Mouse (Mus musculus) heart, embryonic 16.5 days (tissue): Measurements from ENCODE around the gene St6galnac3. TPM values are rescaled to one million over a fixed set of nuclear protein-coding genes. Genes with fewer than 3 reads are reported as not detected.

Experiments
- ATAC-seq: fragments of 200-750 bp; cut with Nextera tagmentation; replicated peaks from 2 replicates; pipeline ENCODE4 v1.8.0; 2017; ENCODE audit warnings: moderate number of reproducible peaks; ENCODE audit not compliant: insufficient read depth, low FRiP score; ENCODE audit errors: extremely low read depth
- H3K27ac ChIP-seq: fragments of 300-500 bp; sonication (generic); 2 replicates; pipeline ENCODE4 v1.5.1; 2014; ENCODE audit warnings: mild to moderate bottlenecking, low read length, control low read depth, moderate library complexity
- H3K27me3 ChIP-seq: fragments of 300-500 bp; sonication (generic); 2 replicates; pipeline ENCODE4 v1.6.1; 2014; ENCODE audit warnings: low read length, mixed read lengths; ENCODE audit not compliant: control insufficient read depth, insufficient read depth
- H3K36me3 ChIP-seq: fragments of 300-500 bp; sonication (generic); 2 replicates; pipeline ENCODE4 v1.6.1; 2014; ENCODE audit not compliant: control insufficient read depth, insufficient read depth
- H3K4me1 ChIP-seq: fragments of 300-500 bp; sonication (generic); 2 replicates; pipeline ENCODE4 v1.6.1; 2014; ENCODE audit warnings: low read length, mixed read lengths; ENCODE audit not compliant: control insufficient read depth, insufficient read depth
- H3K4me2 ChIP-seq: fragments of 300-500 bp; sonication (generic); 2 replicates; pipeline ENCODE4 v1.6.1; 2014; ENCODE audit warnings: low read depth, mild to moderate bottlenecking, control low read depth, low read length
- H3K4me3 ChIP-seq: fragments of 300-500 bp; sonication (generic); 2 replicates; pipeline ENCODE4 v1.5.1; 2014; ENCODE audit warnings: mild to moderate bottlenecking, control low read depth, low read length
- H3K9ac ChIP-seq: fragments of 300-500 bp; sonication (generic); 2 replicates; pipeline ENCODE4 v1.6.1; 2014; ENCODE audit warnings: low read length, control low read depth
- H3K9me3 ChIP-seq: fragments of 300-500 bp; sonication (generic); replicated peaks from 2 replicates; pipeline ENCODE4 v1.6.1; 2016; ENCODE audit warnings: low read length; ENCODE audit not compliant: control insufficient read depth
- WGBS: fragments of 180-500 bp; shearing (Covaris S2); extraction: QIAGEN DNeasy Blood & Tissue Kit; methylation state at CpG from one replicate; pipeline ENCODE4 v1.1.7; 2014; 5-methylcytosine and 5-hydroxymethylcytosine counted together
- polyA plus RNA-seq: library from polyadenylated mRNA; unstranded; fragments of >200 nt; fragmentation: Nextera tagmentation; extraction: Ambion mirVana; gene quantifications from 2 replicates; pipeline ENCODE4 v1.2.1, GENCODE M21; 2015

The St6galnac3 gene
- polyA plus RNA-seq, 1 experiment from 2014 or later, result 20.8 TPM

DNA sequence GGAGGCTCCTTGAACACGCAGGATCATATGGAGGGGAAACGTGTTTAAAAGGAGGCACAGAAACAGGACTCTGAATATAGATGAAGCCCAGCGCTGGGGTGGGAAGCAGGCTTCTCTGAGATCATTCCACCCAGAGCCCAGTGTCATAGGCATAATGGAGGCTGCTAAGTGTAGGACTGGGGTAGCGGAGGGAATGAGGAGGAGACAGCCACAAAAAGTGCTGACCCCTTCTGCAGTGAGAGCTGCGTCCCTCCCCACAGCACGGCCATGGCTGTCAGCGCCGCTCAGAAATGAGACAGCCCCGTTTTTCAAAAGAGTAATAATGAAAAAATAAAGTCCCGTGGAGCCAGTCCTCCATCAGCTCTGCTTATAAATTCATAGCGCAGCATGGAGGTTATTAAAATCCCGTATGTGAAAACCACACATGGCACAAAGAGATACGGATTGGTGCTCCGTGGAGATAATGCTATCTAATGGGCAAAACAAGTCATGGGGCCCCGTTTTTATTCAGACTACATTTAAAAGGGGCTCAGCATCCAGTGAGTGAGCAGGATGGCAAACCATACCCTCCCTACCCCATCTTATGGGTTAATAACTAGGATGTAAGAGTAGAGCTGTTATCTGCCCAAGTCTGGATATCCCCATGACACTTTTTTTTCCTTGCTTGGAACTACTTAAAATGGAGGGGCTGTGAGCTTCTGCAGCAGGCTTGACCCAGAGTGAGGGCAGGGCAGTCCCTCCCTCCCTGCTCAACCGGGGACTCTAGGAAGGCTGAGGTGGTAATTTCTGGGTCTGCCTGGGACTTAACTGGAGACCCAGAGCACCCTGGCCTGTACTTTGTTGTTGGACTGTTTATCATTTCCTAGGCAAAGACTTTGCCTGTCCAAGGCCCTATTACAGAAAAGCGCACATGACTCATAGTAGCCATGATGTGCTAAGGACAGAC, 288.6 kb downstream of the St6galnac3 start:
- Histone ChIP-seq H3K27ac (no peak overlapping the region), H3K9ac (no peak overlapping the region), H3K27me3 (no peaks in the 10 kb centered on the region), H3K4me2 (no peak overlapping the region), H3K4me1 (no peaks in the 10 kb centered on the region), H3K9me3 (no peaks in the 10 kb centered on the region), H3K36me3 (no peaks in the 10 kb centered on the region), H3K4me3 (no peak overlapping the region)
- ATAC-seq, result no peak
- WGBS, result 76% methylated on average over 17 of the region's 17 CpGs

DNA sequence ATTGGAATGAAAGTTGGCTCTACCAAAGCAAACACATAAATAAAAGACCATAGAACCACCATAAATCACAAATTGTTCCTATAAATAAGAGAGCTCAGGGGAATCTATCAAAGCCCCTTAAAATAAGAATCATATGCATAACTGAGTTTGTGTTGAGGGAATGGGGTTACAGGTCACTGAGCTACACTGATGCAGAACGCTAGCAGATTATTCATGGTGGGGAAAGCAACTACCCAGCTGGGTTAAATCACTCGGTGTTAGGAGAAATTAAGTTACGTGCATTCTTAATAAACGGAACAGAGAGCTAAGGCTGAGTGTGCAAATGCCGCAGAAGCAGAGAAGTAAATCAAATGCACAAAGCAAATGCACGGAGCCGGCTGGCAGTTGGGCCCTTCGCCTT, 292.0 kb downstream of the St6galnac3 start:
- H3K27ac ChIP-seq, result no peak overlapping the region
- no peak overlapping the region for H3K4me3 ChIP-seq
- no peak overlapping the region for H3K4me2 ChIP-seq
- no peaks in the 10 kb centered on the region for H3K4me1 ChIP-seq
- no peaks in the 10 kb centered on the region for H3K27me3 ChIP-seq
- 87% methylated on average over 8 of the region's 8 CpGs for WGBS
- H3K9me3 ChIP-seq, result no peaks in the 10 kb centered on the region
- H3K9ac ChIP-seq, result no peak overlapping the region
- ATAC-seq, result no peak
- no peaks in the 10 kb centered on the region for H3K36me3 ChIP-seq

DNA sequence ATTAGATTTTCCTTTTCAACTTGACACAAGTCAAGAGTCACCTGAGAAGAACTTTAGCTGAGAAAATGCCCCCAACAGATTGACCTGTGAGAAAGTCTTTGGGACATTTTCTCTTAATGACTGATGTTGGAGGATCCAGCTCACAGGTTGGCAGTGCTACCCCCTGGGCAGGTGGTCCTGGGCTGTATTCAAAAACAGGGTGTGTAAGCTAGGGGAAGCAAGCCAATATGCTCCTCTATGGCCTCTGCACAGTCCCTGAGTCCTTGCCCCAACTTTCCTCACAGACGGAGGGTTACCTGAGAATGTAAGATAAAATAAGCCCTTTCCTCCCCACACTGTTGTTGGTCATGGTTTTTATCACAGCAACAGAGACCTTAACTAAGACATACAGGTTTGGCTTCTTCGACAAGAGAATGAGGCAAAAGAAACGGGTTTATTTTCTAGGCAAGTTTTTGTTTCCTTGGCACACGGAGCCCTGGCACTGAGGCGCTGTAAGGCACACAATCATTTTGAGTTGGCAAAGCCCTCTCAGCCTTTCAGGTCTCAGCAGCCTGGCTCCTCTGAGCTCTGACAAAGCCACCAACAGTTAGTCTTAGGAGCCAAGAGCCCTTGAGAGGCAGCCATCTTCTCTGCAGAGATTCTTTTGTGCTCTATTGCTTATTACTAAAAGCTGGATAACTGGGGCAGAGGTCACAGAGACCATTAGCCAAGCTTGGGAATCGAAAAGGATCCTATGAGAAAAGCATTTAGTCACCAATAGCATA, 292.7 kb downstream of the St6galnac3 start:
- no peak for ATAC-seq
- WGBS, result 79% methylated on average over 6 of the region's 6 CpGs
- H3K4me3 ChIP-seq, result no peak overlapping the region

DNA sequence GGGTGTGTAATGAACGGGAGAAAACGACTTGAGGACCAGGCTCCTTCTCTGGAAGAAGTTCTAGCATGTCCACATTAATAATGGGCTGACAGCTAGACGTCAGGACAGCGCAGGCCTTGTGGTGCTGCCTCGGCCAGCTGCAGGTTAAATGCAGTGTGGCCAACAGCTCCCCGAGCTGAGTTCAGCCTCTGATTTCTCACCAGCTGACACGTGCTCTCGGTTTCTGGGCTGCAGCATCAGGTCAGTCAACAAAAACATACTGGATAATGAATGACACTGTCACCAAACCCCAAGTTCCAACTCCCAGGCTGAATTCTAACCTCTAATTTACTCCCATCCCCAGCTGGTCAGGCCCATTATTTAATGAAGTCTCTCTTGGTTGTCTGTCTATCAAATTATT, 295.1 kb downstream of the St6galnac3 start:
- H3K36me3 ChIP-seq, result no peaks in the 10 kb centered on the region
- H3K9ac ChIP-seq, result no peak overlapping the region
- no peak for ATAC-seq

More for the DNA sequence above, 292.7 kb downstream of the St6galnac3 start:
- Histone ChIP-seq H3K27ac (no peak overlapping the region), H3K9me3 (no peaks in the 10 kb centered on the region), H3K9ac (no peak overlapping the region), H3K4me2 (no peak overlapping the region), H3K4me1 (no peaks in the 10 kb centered on the region), H3K27me3 (no peaks in the 10 kb centered on the region), H3K36me3 (no peaks in the 10 kb centered on the region)

DNA sequence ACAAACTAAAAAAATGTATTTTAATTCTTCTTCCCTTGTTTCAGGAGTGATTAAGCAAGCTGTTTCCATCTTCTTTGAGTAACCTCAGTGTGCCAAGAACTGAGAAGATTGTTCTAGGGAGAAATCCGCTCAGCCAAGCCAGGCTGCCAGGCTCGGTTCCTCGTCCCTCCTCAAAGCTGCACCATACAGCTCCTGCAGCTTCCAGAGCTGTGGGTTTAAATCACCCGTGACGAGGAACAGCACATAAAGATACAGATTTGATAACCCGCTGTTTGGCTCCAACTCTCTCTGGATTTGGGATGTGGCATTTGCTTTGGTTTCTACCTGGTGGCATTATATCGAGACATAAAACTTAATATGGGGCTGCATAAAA, 303.1 kb downstream of the St6galnac3 start:
- Histone ChIP-seq H3K4me2 (no peak overlapping the region), H3K27me3 (no peaks in the 10 kb centered on the region), H3K36me3 (no peaks in the 10 kb centered on the region), H3K4me3 (no peak overlapping the region), H3K9ac (no peak overlapping the region), H3K27ac (no peak overlapping the region), H3K4me1 (0 out of 2 replicates have a peak, but pooled peaks cover 2% of the 10 kb centered on the region), H3K9me3 (no peaks in the 10 kb centered on the region)
- ATAC-seq, result no peak
- 83% methylated on average over 7 of the region's 7 CpGs for WGBS

More for the DNA sequence above, 295.1 kb downstream of the St6galnac3 start:
- Histone ChIP-seq H3K27ac (no peak overlapping the region), H3K4me2 (no peak overlapping the region), H3K4me1 (no peaks in the 10 kb centered on the region), H3K27me3 (no peaks in the 10 kb centered on the region), H3K9me3 (no peaks in the 10 kb centered on the region), H3K4me3 (no peak overlapping the region)
- WGBS, result 68% methylated on average over 8 of the region's 8 CpGs

GRCm38 (mm10) chr3:153421060-153421917, 303.7 kb downstream of the St6galnac3 start:
- Histone ChIP-seq H3K9ac (no peak overlapping the region), H3K27ac (no peak overlapping the region), H3K4me2 (no peak overlapping the region), H3K27me3 (no peaks in the 10 kb centered on the region), H3K36me3 (no peaks in the 10 kb centered on the region), H3K4me1 (0 out of 2 replicates have a peak, but pooled peaks cover 2% of the 10 kb centered on the region), H3K4me3 (no peak overlapping the region), H3K9me3 (no peaks in the 10 kb centered on the region)
- no peak for ATAC-seq
- 83% methylated on average over 14 of the region's 14 CpGs for WGBS

- WGBS, result 69% methylated on average over 7 of the region's 7 CpGs
- Histone ChIP-seq H3K27me3 (no peaks in the 10 kb centered on the region), H3K9ac (no peak overlapping the region), H3K9me3 (no peaks in the 10 kb centered on the region), H3K4me2 (no peak overlapping the region), H3K27ac (no peak overlapping the region), H3K36me3 (no peaks in the 10 kb centered on the region), H3K4me1 (0 out of 2 replicates have a peak, but pooled peaks cover 2% of the 10 kb centered on the region), H3K4me3 (no peak overlapping the region)
- ATAC-seq, result no peak
Measured at GRCm38 (mm10) chr3:153419331-153419730, 305.6 kb downstream of the St6galnac3 start.

- ATAC-seq, result no peak
- H3K36me3 ChIP-seq, result no peaks in the 10 kb centered on the region
- no peak overlapping the region for H3K9ac ChIP-seq
- no peak overlapping the region for H3K4me2 ChIP-seq
- WGBS, result 79% methylated on average over 9 of the region's 9 CpGs
- H3K27me3 ChIP-seq, result no peaks in the 10 kb centered on the region
- no peaks in the 10 kb centered on the region for H3K9me3 ChIP-seq
- H3K4me3 ChIP-seq, result no peak overlapping the region
- H3K27ac ChIP-seq, result no peak overlapping the region
- H3K4me1 ChIP-seq, result 0 out of 2 replicates have a peak, but pooled peaks cover 2% of the 10 kb centered on the region
Measured at GRCm38 (mm10) chr3:153417001-153417400, 308.0 kb downstream of the St6galnac3 start.
